Mouse (Mus musculus): Measurements from ENCODE around the gene Svs5.
"Not testable (repeated sequence)": the region's sequence is repeated elsewhere in the genome, so short reads cannot be mapped to it uniquely, and the experiment has no call there.

Gene Svs5

GRCm38 (mm10) chr2:164332440-164332839 is at the start of gene Svs5:
Gene Svs5, plus strand, starts transcription at chr2:164332740.
- not testable (repeated sequence) for DNase-seq (ENCODE audit: extremely low spot score, low spot score)

GRCm38 (mm10) chr2:164288968-164289367 is 43.6 kb upstream of the Svs5 start, which contains the start of gene Svs3a:
Gene Svs3a, plus strand, starts transcription at chr2:164289268.
- DNase-seq (ENCODE audit: extremely low spot score, low spot score) = not testable (repeated sequence)

- DNase-seq (ENCODE audit: extremely low spot score, low spot score) = no peak
Observed at GRCm38 (mm10) chr2:164312599-164312998, 19.9 kb upstream of the Svs5 start.

GRCm38 (mm10) chr2:164315460-164315859 is 17.1 kb upstream of the Svs5 start:
- not testable (repeated sequence) for DNase-seq (ENCODE audit: extremely low spot score, low spot score)

GRCm38 (mm10) chr2:164316451-164316850 is 16.1 kb upstream of the Svs5 start, which contains the start of gene Svs6:
Gene Svs6, plus strand, starts transcription at chr2:164316751.
- not testable (repeated sequence) for DNase-seq (ENCODE audit: extremely low spot score, low spot score)

GRCm38 (mm10) chr2:164320983-164321382 is 11.6 kb upstream of the Svs5 start:
- no peak for DNase-seq (ENCODE audit: extremely low spot score, low spot score)

GRCm38 (mm10) chr2:164343732-164344131 is 11.2 kb downstream of the Svs5 start:
- DNase-seq (ENCODE audit: extremely low spot score, low spot score) = not testable (repeated sequence)

- not testable (repeated sequence) for DNase-seq (ENCODE audit: extremely low spot score, low spot score)
Observed at GRCm38 (mm10) chr2:164347697-164348096, 15.2 kb downstream of the Svs5 start.

- DNase-seq (ENCODE audit: extremely low spot score, low spot score) = peak; percentile 32
Observed at GRCm38 (mm10) chr2:164348980-164349379, 16.4 kb downstream of the Svs5 start.

- no peak for DNase-seq (ENCODE audit: extremely low spot score, low spot score)
Observed at GRCm38 (mm10) chr2:164352697-164353096, 20.2 kb downstream of the Svs5 start.

GRCm38 (mm10) chr2:164353356-164353755 is 20.8 kb downstream of the Svs5 start:
- DNase-seq (ENCODE audit: extremely low spot score, low spot score) = no peak

- DNase-seq (ENCODE audit: extremely low spot score, low spot score) = no peak
Observed at GRCm38 (mm10) chr2:164356177-164356967, 23.8 kb downstream of the Svs5 start.

- DNase-seq (ENCODE audit: extremely low spot score, low spot score) = no peak
Observed at GRCm38 (mm10) chr2:164358373-164358772, 25.8 kb downstream of the Svs5 start.

GRCm38 (mm10) chr2:164359031-164359430 is 26.5 kb downstream of the Svs5 start:
- no peak for DNase-seq (ENCODE audit: extremely low spot score, low spot score)

GRCm38 (mm10) chr2:164359668-164360067 is 27.1 kb downstream of the Svs5 start:
- no peak for DNase-seq (ENCODE audit: extremely low spot score, low spot score)

GRCm38 (mm10) chr2:164360974-164361657 is 28.6 kb downstream of the Svs5 start:
- DNase-seq (ENCODE audit: extremely low spot score, low spot score) = no peak

GRCm38 (mm10) chr2:164366947-164367346 is 34.4 kb downstream of the Svs5 start:
- DNase-seq (ENCODE audit: extremely low spot score, low spot score) = no peak

GRCm38 (mm10) chr2:164368620-164369105 is 36.1 kb downstream of the Svs5 start:
- DNase-seq (ENCODE audit: extremely low spot score, low spot score) = no peak

- DNase-seq (ENCODE audit: extremely low spot score, low spot score) = no peak
Observed at GRCm38 (mm10) chr2:164371371-164371770, 38.8 kb downstream of the Svs5 start.

GRCm38 (mm10) chr2:164372408-164373053 is 40.0 kb downstream of the Svs5 start:
- no peak for DNase-seq (ENCODE audit: extremely low spot score, low spot score)

GRCm38 (mm10) chr2:164373187-164373586 is 40.6 kb downstream of the Svs5 start:
- DNase-seq (ENCODE audit: extremely low spot score, low spot score) = no peak
